7 mouse cellular contexts compared by ENCODE assay signal in genomic region chr3:108256719-108257637, GRCm38 (mm10). TPM values are rescaled to one million over a fixed set of nuclear protein-coding genes. Genes with fewer than 3 reads are reported as not detected.
A peak's percentile ranks its signal among the peaks of the same experiment; 100 is the strongest.
DNase-seq lines count a peak whose midpoint lies in the region; ATAC-seq lines count a peak whose summit lies in the region.

Psma5 (plus strand) TSS chr3:108256926.

- DNase-seq in adrenal gland, adult 8-10 months = peak; percentile 96
- DNase-seq in embryo, embryonic 9.5 days (ENCODE audit: extremely low spot score) = peak; percentile 93
- DNase-seq in gastrocnemius, postnatal 4 days (ENCODE audit: low spot score in 2 of 2) = peak; percentile 90 to 95
- DNase-seq in left cerebral cortex, postnatal 36 days (ENCODE audit: low spot score in 2 of 2) = peak; percentile 91 to 93
- DNase-seq in midbrain, embryonic 11.5 days (ENCODE audit: low spot score, missing footprints) = peak; percentile 99
- peak; percentile 98 for DNase-seq in skeletal muscle tissue, adult 2 months (ENCODE audit: low read depth, low spot score)

- H3K4me1 ChIP-seq in intestine, embryonic 16.5 days (ENCODE audit: control insufficient read depth, insufficient read depth, low read length) = peaks cover 8% of the 10 kb centered on the region
- peaks cover 8% of the 10 kb centered on the region; the same call in 1 of the 2 replicates for H3K4me1 ChIP-seq in midbrain, embryonic 11.5 days (ENCODE audit: control insufficient read depth, insufficient read depth, low read length)

- peak; percentile 99 for ATAC-seq in intestine, embryonic 16.5 days
- ATAC-seq in midbrain, embryonic 11.5 days (ENCODE audit: low FRiP score) = peak; percentile 99

- intact Hi-C loops in left cerebral cortex, postnatal 36 days (cut with DNase I) = loop anchor here (2.0 to 5.0 kb wide), 2 partner anchors 46 to 95 kb away; partner anchors contain the start of gene Atxn7l2

- peak within 1 kb of the TSS; percentile 68 for H3K27ac ChIP-seq in intestine, embryonic 16.5 days (ENCODE audit: low read length)
- no peak within 1 kb of the TSS for H3K27ac ChIP-seq in midbrain, embryonic 11.5 days (ENCODE audit: low read depth, low read length)

- no peaks in the 10 kb centered on the region for H3K9me3 ChIP-seq in intestine, embryonic 16.5 days (ENCODE audit: control insufficient read depth, low read length)
- no peaks in the 10 kb centered on the region for H3K9me3 ChIP-seq in midbrain, embryonic 11.5 days (ENCODE audit: control insufficient read depth, low read length)

- peak within 1 kb of the TSS; percentile 93 for H3K9ac ChIP-seq in intestine, embryonic 16.5 days (ENCODE audit: low read depth, low read length)
- H3K9ac ChIP-seq in midbrain, embryonic 11.5 days (ENCODE audit: low read length) = peak within 1 kb of the TSS; percentile 81

- under 1% methylated on average over 76 of the region's 79 CpGs for WGBS in intestine, embryonic 16.5 days
- WGBS in midbrain, embryonic 11.5 days = under 1% methylated on average over 79 of the region's 79 CpGs

- H3K36me3 ChIP-seq in intestine, embryonic 16.5 days (ENCODE audit: control insufficient read depth, insufficient read depth, low read length) = no peaks in the 10 kb centered on the region
- H3K36me3 ChIP-seq in midbrain, embryonic 11.5 days (ENCODE audit: control insufficient read depth, insufficient read depth, low read length) = 0 out of 2 replicates have a peak, but pooled peaks cover under 1% of the 10 kb centered on the region

- peak within 1 kb of the TSS; percentile 81 for H3K4me2 ChIP-seq in intestine, embryonic 16.5 days (ENCODE audit: low read depth, low read length)
- H3K4me2 ChIP-seq in midbrain, embryonic 11.5 days = peak within 1 kb of the TSS; percentile 85

- no peaks in the 10 kb centered on the region for H3K27me3 ChIP-seq in intestine, embryonic 16.5 days (replicated peaks; ENCODE audit: control insufficient read depth, insufficient read depth, low read length)
- no peaks in the 10 kb centered on the region for H3K27me3 ChIP-seq in midbrain, embryonic 11.5 days (ENCODE audit: control insufficient read depth, insufficient read depth, low read length)

- H3K4me3 ChIP-seq in intestine, embryonic 16.5 days (ENCODE audit: low read length) = peak within 1 kb of the TSS; percentile 97
- H3K4me3 ChIP-seq in midbrain, embryonic 11.5 days (ENCODE audit: low read depth, low read length) = peak within 1 kb of the TSS; percentile 69

RNA-seq across cellular contexts. Expression of gene Psma5, which starts in this region (rescaled TPM):
- total RNA-seq in adrenal gland, adult 8-10 months (2022) = 10 to 100 TPM; 85.1 to 96.1 (median 89.0) TPM
- total RNA-seq in gastrocnemius, postnatal 4 days (2021) = 100 to 1,000 TPM; 126 to 128 TPM
- 249 and 278 TPM in 2 replicates for polyA plus RNA-seq in intestine, embryonic 16.5 days (2015; fragmentation: Nextera tagmentation; extraction: Ambion mirVana)
- total RNA-seq in left cerebral cortex, postnatal 36 days (2021) = 10 to 100 TPM; 68.7 to 77.3 TPM
- polyA plus RNA-seq in midbrain, embryonic 11.5 days (2014; fragmentation: Nextera tagmentation; extraction: Ambion mirVana) = 274 and 295 TPM in 2 replicates
